Mouse (Mus musculus): ENCODE results near the gene Bola2. TPM values are rescaled to one million over a fixed set of nuclear protein-coding genes. Genes with fewer than 3 reads are reported as not detected.
A peak's percentile ranks its signal among the peaks of the same experiment; 100 is the strongest.
"Not testable (repeated sequence)": the region's sequence is repeated elsewhere in the genome, so short reads cannot be mapped to it uniquely, and the experiment has no call there.

Gene Bola2
- polyA plus RNA-seq, 1 experiment from 2014 or later, result 121 TPM

- Histone ChIP-seq H3K27ac (replicated peaks) (no peak overlapping the region), H3K27me3 (no peaks in the 10 kb centered on the region)
- WGBS, result 86% methylated on average over 9 of the region's 9 CpGs
These were observed 27.6 kb upstream of the Bola2 start for GRCm38 (mm10) chr7:126667495-126668090.

DNA sequence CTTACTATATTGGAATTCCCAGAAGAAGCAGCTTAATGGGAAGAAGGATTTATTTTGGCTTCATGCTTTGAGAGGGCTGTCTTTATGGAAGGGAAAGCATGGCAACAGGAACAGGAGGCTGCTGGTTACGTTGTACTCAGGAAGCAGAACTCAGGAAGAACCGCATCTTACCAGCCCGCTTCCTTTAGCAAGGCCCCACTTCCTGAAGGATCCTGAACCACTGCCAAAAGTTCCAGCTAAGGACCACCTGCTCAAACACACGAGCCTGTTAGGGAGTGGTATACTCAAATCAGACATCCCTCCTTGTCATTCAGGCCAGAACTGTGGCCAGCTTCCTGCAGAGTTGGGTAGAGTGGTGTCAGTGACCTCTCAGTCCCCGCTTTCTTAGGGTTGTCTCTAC is 26.7 kb upstream of the Bola2 start:
- Histone ChIP-seq H3K9me3 (replicated peaks) (no peaks in the 10 kb centered on the region), H3K4me3 (replicated peaks) (no peak overlapping the region), H3K4me1 (no peaks in the 10 kb centered on the region), H3K27ac (replicated peaks) (peak overlapping the region; percentile 17; the same call in 1 of the 2 replicates), H3K27me3 (no peaks in the 10 kb centered on the region), H3K4me2 (replicated peaks) (no peak overlapping the region), H3K36me3 (peaks cover 66% of the 10 kb centered on the region), H3K9ac (no peak overlapping the region)
- ATAC-seq (ENCODE audit: insufficient number of reproducible peaks, low FRiP score, low TSS enrichment, low read depth), result no peak
- WGBS, result 79% methylated on average over 5 of the region's 5 CpGs

More at GRCm38 (mm10) chr7:126667495-126668090, 27.6 kb upstream of the Bola2 start:
- no peak overlapping the region for H3K4me3 ChIP-seq (replicated peaks)
- no peak for ATAC-seq (ENCODE audit: insufficient number of reproducible peaks, low FRiP score, low TSS enrichment, low read depth)
- no peak overlapping the region for H3K4me2 ChIP-seq (replicated peaks)
- no peak overlapping the region for H3K9ac ChIP-seq
- no peaks in the 10 kb centered on the region for H3K9me3 ChIP-seq (replicated peaks)
- H3K4me1 ChIP-seq, result no peaks in the 10 kb centered on the region
- H3K36me3 ChIP-seq, result peaks cover 64% of the 10 kb centered on the region

DNA sequence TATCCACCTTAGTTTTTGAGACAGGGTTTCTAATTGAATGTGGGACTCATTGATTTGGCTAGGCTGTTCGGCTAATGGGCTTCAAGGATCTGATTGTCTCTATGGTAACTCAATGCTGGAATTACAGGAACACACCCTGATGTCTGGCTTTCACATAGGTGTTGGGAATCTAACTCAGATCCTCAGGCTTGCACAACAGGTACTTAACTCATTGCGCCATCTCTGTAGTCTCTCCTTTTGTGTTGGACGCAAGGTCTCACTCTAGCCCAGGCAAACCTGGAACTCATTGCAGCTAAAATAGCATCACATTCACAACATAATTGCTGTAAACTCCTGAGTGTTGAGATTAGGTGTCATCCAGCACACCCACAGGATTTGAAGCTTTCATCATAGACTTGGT is 25.0 kb upstream of the Bola2 start:
- no peaks in the 10 kb centered on the region for H3K9me3 ChIP-seq (replicated peaks)
- no peak overlapping the region for H3K4me2 ChIP-seq (replicated peaks)
- no peaks in the 10 kb centered on the region for H3K27me3 ChIP-seq
- no peak overlapping the region for H3K27ac ChIP-seq (replicated peaks)
- WGBS, result 90% methylated on average over 3 of the region's 3 CpGs
- H3K9ac ChIP-seq, result no peak overlapping the region
- H3K4me1 ChIP-seq, result no peaks in the 10 kb centered on the region
- peaks cover 58% of the 10 kb centered on the region for H3K36me3 ChIP-seq
- H3K4me3 ChIP-seq (replicated peaks), result no peak overlapping the region
- ATAC-seq (ENCODE audit: insufficient number of reproducible peaks, low FRiP score, low TSS enrichment, low read depth), result no peak

DNA sequence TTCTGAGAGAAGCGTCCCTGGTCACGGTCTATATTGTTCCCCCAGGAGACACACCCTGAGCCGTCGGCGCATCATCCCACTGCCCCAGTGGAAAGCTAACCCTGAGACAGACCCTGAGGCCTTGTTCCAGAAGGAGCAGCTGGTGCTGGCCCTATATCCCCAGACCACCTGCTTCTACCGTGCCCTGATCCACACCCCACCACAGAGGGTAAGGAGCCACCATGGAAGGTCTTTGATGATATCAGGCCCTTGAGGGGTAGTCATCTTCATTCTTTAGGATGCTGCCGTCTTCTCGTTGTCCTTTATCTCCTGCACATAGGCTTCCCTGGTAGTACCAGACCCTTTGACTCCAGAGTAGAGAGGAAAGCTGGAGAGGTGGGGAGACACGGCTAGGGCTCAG is 23.1 kb upstream of the Bola2 start:
- no peaks in the 10 kb centered on the region for H3K27me3 ChIP-seq
- H3K9me3 ChIP-seq (replicated peaks), result no peaks in the 10 kb centered on the region
- 90% methylated on average over 9 of the region's 9 CpGs for WGBS
- H3K36me3 ChIP-seq, result peaks cover 45% of the 10 kb centered on the region
- no peaks in the 10 kb centered on the region for H3K4me1 ChIP-seq
- H3K9ac ChIP-seq, result no peak overlapping the region
- no peak overlapping the region for H3K4me3 ChIP-seq (replicated peaks)
- H3K4me2 ChIP-seq (replicated peaks), result no peak overlapping the region
- no peak overlapping the region for H3K27ac ChIP-seq (replicated peaks)
- no peak for ATAC-seq (ENCODE audit: insufficient number of reproducible peaks, low FRiP score, low TSS enrichment, low read depth)

- WGBS, result 93% methylated on average over 8 of the region's 8 CpGs
- no peaks in the 10 kb centered on the region for H3K9me3 ChIP-seq (replicated peaks)
- H3K4me3 ChIP-seq (replicated peaks), result no peak overlapping the region
- H3K36me3 ChIP-seq, result peaks cover 35% of the 10 kb centered on the region
- no peak overlapping the region for H3K27ac ChIP-seq (replicated peaks)
- no peak for ATAC-seq (ENCODE audit: insufficient number of reproducible peaks, low FRiP score, low TSS enrichment, low read depth)
- H3K27me3 ChIP-seq, result no peaks in the 10 kb centered on the region
- no peak overlapping the region for H3K9ac ChIP-seq
- H3K4me2 ChIP-seq (replicated peaks), result no peak overlapping the region
- no peaks in the 10 kb centered on the region for H3K4me1 ChIP-seq
These were observed 20.1 kb upstream of the Bola2 start for GRCm38 (mm10) chr7:126675104-126675503.

- Histone ChIP-seq H3K4me1 (no peaks in the 10 kb centered on the region), H3K4me2 (replicated peaks) (no peak within 1 kb of the TSS), H3K36me3 (peaks cover 29% of the 10 kb centered on the region), H3K9me3 (replicated peaks) (no peaks in the 10 kb centered on the region), H3K4me3 (replicated peaks) (no peak within 1 kb of the TSS), H3K27me3 (no peaks in the 10 kb centered on the region), H3K9ac (no peak within 1 kb of the TSS), H3K27ac (replicated peaks) (peak within 1 kb of the TSS; percentile 55; the same call in 1 of the 2 replicates)
- no peak for ATAC-seq (ENCODE audit: insufficient number of reproducible peaks, low FRiP score, low TSS enrichment, low read depth)
- 60% methylated on average over 1 of the region's 1 CpGs for WGBS
These were observed 19.0 kb upstream of the Bola2 start, which contains the start of gene Sult1a1 for GRCm38 (mm10) chr7:126676207-126676606. TSS of gene Sult1a1 (minus strand) at chr7:126676432.

DNA sequence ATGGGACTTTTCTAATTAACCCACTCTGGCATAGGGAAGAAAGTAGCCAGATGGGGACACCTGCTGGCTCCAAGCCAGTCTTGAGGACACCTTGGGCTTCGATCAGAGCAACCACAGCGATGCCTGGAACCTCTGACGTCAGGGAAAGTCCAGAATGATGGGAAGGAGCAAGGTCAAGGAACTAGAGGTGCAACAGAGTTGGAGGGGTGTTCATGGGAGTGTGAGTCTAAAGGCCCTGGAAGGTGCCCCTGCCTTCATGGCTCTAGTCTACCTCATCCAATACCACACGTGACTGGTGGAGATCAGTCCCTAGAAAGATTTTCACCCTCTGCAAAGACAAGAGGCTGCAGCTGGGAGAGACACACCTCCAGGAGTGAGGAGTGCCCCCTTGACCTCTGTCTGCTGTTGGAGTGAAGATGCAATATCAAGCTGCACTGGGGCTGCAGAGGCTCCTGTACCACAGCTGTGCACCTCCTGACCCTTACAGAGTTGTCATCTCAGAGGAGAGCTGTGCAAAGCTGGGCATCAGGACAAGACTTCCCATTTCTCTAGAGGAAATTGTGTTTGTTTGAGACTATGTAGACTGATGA is 18.5 kb upstream of the Bola2 start:
- no peak overlapping the region for H3K4me2 ChIP-seq (replicated peaks)
- no peak overlapping the region for H3K4me3 ChIP-seq (replicated peaks)
- WGBS, result 73% methylated on average over 4 of the region's 4 CpGs
- no peak overlapping the region for H3K27ac ChIP-seq (replicated peaks)
- no peaks in the 10 kb centered on the region for H3K9me3 ChIP-seq (replicated peaks)
- no peak for ATAC-seq (ENCODE audit: insufficient number of reproducible peaks, low FRiP score, low TSS enrichment, low read depth)
- no peaks in the 10 kb centered on the region for H3K4me1 ChIP-seq
- peaks cover 24% of the 10 kb centered on the region for H3K36me3 ChIP-seq
- no peaks in the 10 kb centered on the region for H3K27me3 ChIP-seq
- no peak overlapping the region for H3K9ac ChIP-seq

- Histone ChIP-seq H3K9me3 (replicated peaks) (no peaks in the 10 kb centered on the region), H3K4me2 (replicated peaks) (no peak overlapping the region), H3K36me3 (0 out of 2 replicates have a peak, but pooled peaks cover 11% of the 10 kb centered on the region), H3K9ac (no peak overlapping the region), H3K4me1 (no peaks in the 10 kb centered on the region), H3K4me3 (replicated peaks) (no peak overlapping the region), H3K27ac (replicated peaks) (no peak overlapping the region), H3K27me3 (no peaks in the 10 kb centered on the region)
- no peak for ATAC-seq (ENCODE audit: insufficient number of reproducible peaks, low FRiP score, low TSS enrichment, low read depth)
- WGBS, result 75% methylated on average over 8 of the region's 8 CpGs
These were observed 16.5 kb upstream of the Bola2 start for GRCm38 (mm10) chr7:126678545-126679341.

- H3K4me1 ChIP-seq, result no peaks in the 10 kb centered on the region
- no peak overlapping the region for H3K27ac ChIP-seq (replicated peaks)
- no peaks in the 10 kb centered on the region for H3K27me3 ChIP-seq
- no peaks in the 10 kb centered on the region for H3K9me3 ChIP-seq (replicated peaks)
- no peak overlapping the region for H3K4me2 ChIP-seq (replicated peaks)
- no peak overlapping the region for H3K4me3 ChIP-seq (replicated peaks)
- 0 out of 2 replicates have a peak, but pooled peaks cover 6% of the 10 kb centered on the region for H3K36me3 ChIP-seq
- H3K9ac ChIP-seq, result no peak overlapping the region
- no peak for ATAC-seq (ENCODE audit: insufficient number of reproducible peaks, low FRiP score, low TSS enrichment, low read depth)
- WGBS, result 89% methylated on average over 5 of the region's 5 CpGs
These were observed 15.5 kb upstream of the Bola2 start for GRCm38 (mm10) chr7:126679683-126680082.

DNA sequence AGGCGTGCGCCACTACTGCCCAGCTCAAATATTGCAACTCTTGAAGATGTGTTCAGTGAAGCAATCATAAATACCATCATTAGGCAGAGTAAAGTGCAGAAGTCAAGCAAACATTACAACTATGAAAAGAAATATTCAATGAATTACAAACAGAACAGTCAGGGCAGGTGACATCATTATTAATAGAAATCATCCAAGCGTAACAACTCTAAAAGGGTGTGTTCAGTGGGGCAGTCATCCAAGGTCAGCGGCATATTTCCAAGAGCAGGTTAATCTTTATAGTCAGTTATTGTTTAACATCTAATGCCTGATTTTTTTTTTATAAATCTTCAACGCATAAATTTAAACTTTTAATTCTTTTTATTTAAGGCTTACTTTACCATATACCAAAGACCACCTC is 14.0 kb upstream of the Bola2 start:
- no peak for ATAC-seq (ENCODE audit: insufficient number of reproducible peaks, low FRiP score, low TSS enrichment, low read depth)
- Histone ChIP-seq H3K9ac (no peak overlapping the region), H3K4me2 (replicated peaks) (no peak overlapping the region), H3K36me3 (0 out of 2 replicates have a peak, but pooled peaks cover 4% of the 10 kb centered on the region), H3K27ac (replicated peaks) (no peak overlapping the region), H3K27me3 (no peaks in the 10 kb centered on the region), H3K9me3 (replicated peaks) (no peaks in the 10 kb centered on the region), H3K4me3 (replicated peaks) (no peak overlapping the region), H3K4me1 (no peaks in the 10 kb centered on the region)
- WGBS, result 92% methylated on average over 5 of the region's 5 CpGs

GRCm38 (mm10) chr7:126688156-126688555 is 7.0 kb upstream of the Bola2 start:
- not testable (repeated sequence) for H3K4me3 ChIP-seq (replicated peaks); H3K9ac ChIP-seq; H3K4me1 ChIP-seq; ATAC-seq (ENCODE audit: insufficient number of reproducible peaks, low FRiP score, low TSS enrichment, low read depth); H3K9me3 ChIP-seq (replicated peaks); H3K27me3 ChIP-seq; H3K4me2 ChIP-seq (replicated peaks); H3K27ac ChIP-seq (replicated peaks)
- 63% methylated on average over 4 of the region's 4 CpGs for WGBS
- H3K36me3 ChIP-seq, result peaks cover 16% of the 10 kb centered on the region

All from embryonic facial prominence, embryonic 15.5 days (tissue).